Mouse (Mus musculus): Measurements from ENCODE around the gene Havcr2.
"Not testable (repeated sequence)": the region's sequence is repeated elsewhere in the genome, so short reads cannot be mapped to it uniquely, and the experiment has no call there.

Havcr2 gene
- long read RNA-seq, experiment 1, result 0 reads
- long read RNA-seq, experiment 2, partial matches to known transcripts, result 1 of 2 reads
- long read RNA-seq, experiment 2, other reads (novel, unspliced or antisense), result 0 of 2 reads

GRCm38 (mm10) chr11:46454453-46455045 lies at the start of gene Havcr2:
Gene Havcr2 (plus strand): TSS chr11:46454935.
- intact Hi-C loops (cut with DNase I), result no loop called here

GRCm38 (mm10) chr11:46404986-46405385 lies 49.7 kb upstream of the Havcr2 start:
- intact Hi-C loops (cut with DNase I), result no loop called here

- intact Hi-C loops (cut with DNase I), result no loop called here
Observed at GRCm38 (mm10) chr11:46406721-46407120, 48.0 kb upstream of the Havcr2 start.

- intact Hi-C loops (cut with DNase I), result no loop called here
Observed at GRCm38 (mm10) chr11:46410018-46410563, 44.6 kb upstream of the Havcr2 start.

- intact Hi-C loops (cut with DNase I), result no loop called here
Observed at GRCm38 (mm10) chr11:46418438-46418837, 36.3 kb upstream of the Havcr2 start.

- intact Hi-C loops (cut with DNase I), result no loop called here
Observed at GRCm38 (mm10) chr11:46418860-46419259, 35.9 kb upstream of the Havcr2 start.

GRCm38 (mm10) chr11:46421086-46421888 lies 33.4 kb upstream of the Havcr2 start:
- intact Hi-C loops (cut with DNase I), result no loop called here

GRCm38 (mm10) chr11:46428131-46428530 lies 26.6 kb upstream of the Havcr2 start:
- intact Hi-C loops (cut with DNase I), result not testable (repeated sequence)

GRCm38 (mm10) chr11:46430123-46430522 lies 24.6 kb upstream of the Havcr2 start:
- intact Hi-C loops (cut with DNase I), result loop anchor here (5.0 kb wide), 2 partner anchors 118 to 163 kb away; partner anchors contain the start of gene Cyfip2

- intact Hi-C loops (cut with DNase I), result loop anchor here (5.0 kb wide), 2 partner anchors 119 to 164 kb away; partner anchors contain the start of gene Cyfip2
Observed at GRCm38 (mm10) chr11:46431129-46431528, 23.6 kb upstream of the Havcr2 start.

- intact Hi-C loops (cut with DNase I), result no loop called here
Observed at GRCm38 (mm10) chr11:46435363-46435762, 19.4 kb upstream of the Havcr2 start.

- intact Hi-C loops (cut with DNase I), result no loop called here
Observed at GRCm38 (mm10) chr11:46436760-46437458, 17.8 kb upstream of the Havcr2 start, which contains the start of gene Med7. Gene Med7 (plus strand): TSS chr11:46436925.

- intact Hi-C loops (cut with DNase I), result no loop called here
Observed at GRCm38 (mm10) chr11:46437459-46438000, 17.2 kb upstream of the Havcr2 start.

- intact Hi-C loops (cut with DNase I), result no loop called here
Observed at GRCm38 (mm10) chr11:46439005-46439543, 15.7 kb upstream of the Havcr2 start.

- intact Hi-C loops (cut with DNase I), result no loop called here
Observed at GRCm38 (mm10) chr11:46441774-46442173, 13.0 kb upstream of the Havcr2 start.

GRCm38 (mm10) chr11:46443152-46443551 lies 11.6 kb upstream of the Havcr2 start:
- intact Hi-C loops (cut with DNase I), result no loop called here

GRCm38 (mm10) chr11:46443979-46444378 lies 10.8 kb upstream of the Havcr2 start:
- intact Hi-C loops (cut with DNase I), result no loop called here

- intact Hi-C loops (cut with DNase I), result no loop called here
Observed at GRCm38 (mm10) chr11:46446150-46446549, 8.6 kb upstream of the Havcr2 start.

- intact Hi-C loops (cut with DNase I), result no loop called here
Observed at GRCm38 (mm10) chr11:46447644-46448484, 6.9 kb upstream of the Havcr2 start.
